Mouse (Mus musculus) brain, embryonic 14.5 days (tissue): Measurements from ENCODE around the gene 2510009E07Rik.

Experiments used
- CTCF ChIP-seq: fragments of 200-500 bp; IDR thresholded peaks from 2 replicates; pipeline ENCODE4 v1.5.1; 2012; ENCODE audit warnings: inconsistent platforms, mild to moderate bottlenecking, moderate library complexity, borderline replicate concordance; ENCODE audit not compliant: insufficient read depth, insufficient read length; ENCODE audit errors: extremely low read depth
- POLR2A ChIP-seq: fragments of 200-500 bp; IDR thresholded peaks from 2 replicates; pipeline ENCODE4 v1.6.1; 2012; ENCODE audit warnings: mild to moderate bottlenecking, inconsistent platforms, borderline replicate concordance; ENCODE audit not compliant: poor library complexity, insufficient read depth, insufficient read length, severe bottlenecking; ENCODE audit errors: extremely low read depth

DNA sequence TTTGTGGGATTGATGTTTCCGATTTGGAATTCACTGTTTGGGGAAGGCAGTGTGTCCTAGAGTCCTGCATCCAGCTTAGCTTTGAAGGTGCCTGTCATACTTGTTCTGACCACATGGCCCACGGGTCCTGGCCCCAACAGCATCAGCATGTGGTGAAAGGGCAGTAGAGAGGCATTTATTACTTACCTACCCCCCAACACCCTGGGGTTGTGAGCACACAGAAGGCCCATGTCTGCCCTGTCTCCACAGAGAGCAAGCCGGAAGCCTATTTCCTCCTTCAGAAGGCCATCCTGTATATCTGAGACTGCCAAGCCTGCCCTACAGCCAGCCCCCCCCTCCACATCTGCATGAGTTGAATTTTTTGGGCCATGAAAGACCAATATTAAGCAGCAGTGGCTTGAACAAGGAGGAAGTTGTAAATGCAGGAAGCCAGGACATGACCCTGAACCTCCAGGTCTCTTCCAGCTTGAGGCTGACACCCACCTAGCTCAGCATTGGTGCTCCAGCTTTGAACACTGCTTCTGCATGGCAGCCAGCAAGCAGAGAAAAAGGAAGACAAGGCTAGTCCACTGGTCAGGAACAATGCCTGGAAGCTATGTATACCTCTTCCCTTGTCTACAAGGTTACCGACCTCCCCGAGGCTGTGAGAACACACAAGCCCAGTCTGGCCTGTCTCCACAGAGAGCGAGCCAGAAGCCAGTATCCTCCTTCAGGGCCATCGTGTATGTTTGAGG, 53.5 kb downstream of the 2510009E07Rik start:
- TF ChIP-seq CTCF (no peak), POLR2A (no peak)
